Mouse (Mus musculus): ENCODE measurements around the gene Sept9. TPM values are rescaled to one million over a fixed set of nuclear protein-coding genes. Genes with fewer than 3 reads are reported as not detected.

The Sept9 gene
- polyA plus RNA-seq, 1 experiment, result 493 TPM

DNA sequence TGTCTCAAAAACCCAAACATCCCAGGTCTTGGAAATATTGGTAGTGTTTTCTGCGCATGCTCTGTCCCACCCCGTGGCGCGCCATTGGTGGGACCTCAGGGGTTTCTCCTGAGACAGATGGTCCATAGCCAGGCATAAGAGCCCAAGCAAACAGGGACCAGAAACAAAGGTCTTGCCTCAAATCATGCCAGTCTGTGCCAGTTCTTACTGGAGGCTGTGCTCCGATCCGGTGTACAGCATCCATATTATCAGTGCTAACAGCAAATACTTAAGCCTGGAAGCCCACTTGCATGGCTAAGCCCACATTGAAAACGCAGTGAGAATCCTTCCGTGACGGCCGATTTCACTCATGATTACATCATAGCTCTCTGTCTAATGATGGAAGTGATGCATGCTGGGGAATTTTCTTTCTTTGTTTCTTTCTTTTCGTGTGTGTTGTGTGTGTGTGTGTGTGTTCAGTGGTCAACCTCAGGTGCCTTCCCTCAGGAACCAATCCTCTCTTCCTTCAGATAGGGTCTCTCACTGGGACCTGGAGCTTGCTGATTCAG, 30.3 kb upstream of the Sept9 start:
- TF ChIP-seq GATA1 (IDR thresholded peaks at IDR 0.05; ENCODE audit: low read length), result no peak

DNA sequence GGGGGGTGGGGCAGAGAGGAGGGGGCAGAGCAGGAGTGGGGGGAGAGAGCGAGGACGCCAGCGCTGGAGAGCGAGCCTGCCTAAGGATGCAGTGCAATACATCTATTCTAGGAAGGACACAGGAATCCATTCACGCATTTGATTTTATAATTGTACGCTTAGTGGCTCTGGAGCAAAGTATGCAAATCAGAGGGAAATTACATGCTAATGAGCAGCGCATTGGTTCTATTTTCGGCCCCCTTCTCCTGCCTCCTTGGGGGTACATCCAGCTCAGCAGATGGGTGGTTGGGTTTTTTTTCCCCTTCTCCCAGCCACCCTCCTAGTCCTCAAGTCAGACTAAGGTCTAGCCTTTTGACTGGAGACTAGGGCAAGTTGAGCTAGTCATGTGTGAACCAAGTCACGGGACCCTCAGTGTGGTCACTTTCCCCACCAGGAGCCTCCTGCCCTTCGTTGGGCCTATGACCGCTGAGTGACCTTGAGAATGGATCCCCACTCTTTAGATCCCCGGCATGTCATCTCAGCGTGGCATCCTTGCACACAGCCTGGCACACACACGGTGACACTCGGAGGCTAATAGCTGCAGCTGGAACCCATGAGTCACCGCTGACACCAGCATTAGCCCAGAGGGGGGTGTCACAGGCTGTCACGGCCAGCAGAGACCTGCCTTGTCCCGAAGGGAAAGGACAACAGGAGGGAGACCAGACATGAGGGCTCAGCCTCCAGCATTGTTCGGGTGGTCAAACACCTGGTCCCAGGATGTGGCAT, 29.5 kb upstream of the Sept9 start:
- TF ChIP-seq GATA1 (IDR thresholded peaks at IDR 0.05; ENCODE audit: low read length), result no peak

DNA sequence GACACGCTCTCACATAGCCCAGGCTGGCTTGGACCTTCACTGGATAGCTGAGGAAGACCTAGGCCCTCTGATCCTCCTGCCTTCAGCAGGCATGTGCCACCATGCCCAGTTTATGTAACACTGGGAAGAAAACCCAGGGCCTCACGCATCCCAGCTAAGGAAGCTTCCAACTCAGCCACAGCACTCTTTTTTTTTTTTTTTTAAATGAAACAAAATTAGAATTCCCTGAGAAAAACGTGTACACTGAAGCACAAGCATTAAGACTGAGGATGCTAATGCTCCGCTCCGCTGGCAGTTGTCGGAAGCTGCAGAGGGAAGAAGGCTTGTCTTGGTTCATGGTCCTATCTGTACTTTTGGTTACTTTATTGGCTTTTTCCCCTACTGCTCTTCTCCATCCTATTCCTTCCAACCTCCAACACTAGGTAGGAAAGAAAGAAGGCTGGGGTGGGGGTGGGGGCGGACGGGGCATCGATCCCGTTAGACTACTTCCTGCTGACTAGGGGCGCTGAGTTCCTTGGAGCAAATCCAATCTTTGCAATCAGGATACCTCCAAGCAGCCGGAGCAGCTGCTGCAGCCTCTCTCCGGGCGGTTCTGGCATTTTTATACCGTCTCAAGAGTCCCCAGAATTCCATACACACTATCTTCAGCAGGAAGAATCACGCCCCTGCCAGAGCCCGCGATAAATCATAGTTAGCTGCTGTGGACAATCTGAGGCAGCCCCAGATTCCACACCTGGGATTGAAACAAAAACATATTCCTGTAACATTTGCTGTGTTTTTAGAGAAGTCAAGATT, 25.2 kb upstream of the Sept9 start:
- no peak for TF ChIP-seq GATA1 (IDR thresholded peaks at IDR 0.05; ENCODE audit: low read length)

DNA sequence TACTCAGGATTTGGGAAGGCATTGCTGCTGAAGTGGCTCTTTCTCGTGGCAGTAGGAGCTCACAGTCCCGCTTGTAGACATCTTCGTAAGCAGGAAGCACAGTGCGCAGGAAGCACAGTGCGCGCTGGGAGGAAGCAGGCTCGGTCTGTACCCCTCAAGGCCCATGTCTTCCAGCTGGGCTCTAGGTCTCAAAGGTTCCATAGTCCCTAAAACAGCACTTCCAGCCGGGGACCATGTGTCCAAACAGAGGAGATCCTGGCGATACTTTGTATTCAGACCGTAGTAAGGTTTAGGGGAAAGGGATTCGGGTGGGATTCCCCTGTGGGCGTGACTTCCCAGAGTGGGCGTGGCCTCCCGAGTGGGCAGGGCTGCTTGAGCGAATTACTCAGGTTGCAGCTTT, 24.5 kb upstream of the Sept9 start:
- no peak for TF ChIP-seq GATA1 (IDR thresholded peaks at IDR 0.05; ENCODE audit: low read length)

DNA sequence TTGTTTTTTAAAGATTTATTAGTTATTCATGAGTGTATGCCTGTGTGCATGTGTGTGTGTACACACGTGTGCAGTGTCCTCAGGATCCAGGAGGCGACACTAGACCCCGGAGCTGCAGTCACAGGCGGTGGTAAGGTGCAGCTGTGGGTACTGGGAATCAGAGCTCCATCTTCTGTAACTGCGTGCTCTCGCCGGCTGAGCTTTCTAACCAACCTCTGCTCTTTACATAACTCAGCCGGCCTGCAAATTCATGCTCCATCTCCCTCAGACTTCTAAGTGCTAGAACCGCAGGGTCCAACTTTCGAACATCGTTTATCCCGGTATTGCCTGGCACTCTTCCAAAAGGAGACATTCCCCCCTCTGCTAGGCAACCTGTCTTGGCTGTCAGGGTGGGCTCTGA, 24.0 kb upstream of the Sept9 start:
- TF ChIP-seq GATA1 (IDR thresholded peaks at IDR 0.05; ENCODE audit: low read length), result no peak

DNA sequence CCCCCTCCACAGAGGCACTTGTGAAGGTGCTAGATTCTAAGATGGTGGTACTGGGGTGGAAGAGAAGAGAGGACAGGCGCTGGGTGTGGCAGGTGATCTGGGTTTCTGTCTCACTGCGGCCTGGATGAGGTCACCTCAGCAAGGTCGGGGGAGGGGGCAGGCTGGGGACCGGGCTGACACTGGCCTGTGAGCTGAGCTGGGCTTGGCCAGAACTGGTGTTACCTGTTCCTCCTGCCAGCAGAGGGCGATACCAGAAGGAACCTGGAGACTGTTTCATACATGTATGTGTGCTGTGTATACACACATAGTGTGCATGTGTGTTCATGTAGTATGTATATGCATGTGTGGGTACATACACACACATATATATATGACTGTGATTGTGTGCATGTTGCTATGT, 23.2 kb upstream of the Sept9 start:
- no peak for TF ChIP-seq GATA1 (IDR thresholded peaks at IDR 0.05; ENCODE audit: low read length)

DNA sequence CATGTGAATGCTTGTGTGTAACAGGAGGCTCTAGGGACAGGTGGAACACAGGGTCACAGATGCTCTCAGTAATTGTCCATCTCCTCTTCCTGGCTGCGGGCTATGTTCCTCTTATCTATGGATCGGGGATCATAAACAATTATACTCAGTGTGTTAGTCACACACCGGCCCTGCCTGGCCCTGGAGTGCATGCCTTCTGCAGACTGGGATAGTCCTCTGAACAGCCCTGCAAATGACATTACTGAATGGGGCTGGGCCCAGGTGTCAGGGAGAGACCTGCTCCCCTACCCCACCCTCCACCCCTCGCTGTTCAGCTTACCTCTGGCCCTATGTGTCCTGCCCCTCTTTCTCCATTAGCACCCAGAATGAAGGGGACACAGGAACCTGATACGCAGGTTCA, 22.6 kb upstream of the Sept9 start:
- TF ChIP-seq GATA1 (IDR thresholded peaks at IDR 0.05; ENCODE audit: low read length), result no peak

DNA sequence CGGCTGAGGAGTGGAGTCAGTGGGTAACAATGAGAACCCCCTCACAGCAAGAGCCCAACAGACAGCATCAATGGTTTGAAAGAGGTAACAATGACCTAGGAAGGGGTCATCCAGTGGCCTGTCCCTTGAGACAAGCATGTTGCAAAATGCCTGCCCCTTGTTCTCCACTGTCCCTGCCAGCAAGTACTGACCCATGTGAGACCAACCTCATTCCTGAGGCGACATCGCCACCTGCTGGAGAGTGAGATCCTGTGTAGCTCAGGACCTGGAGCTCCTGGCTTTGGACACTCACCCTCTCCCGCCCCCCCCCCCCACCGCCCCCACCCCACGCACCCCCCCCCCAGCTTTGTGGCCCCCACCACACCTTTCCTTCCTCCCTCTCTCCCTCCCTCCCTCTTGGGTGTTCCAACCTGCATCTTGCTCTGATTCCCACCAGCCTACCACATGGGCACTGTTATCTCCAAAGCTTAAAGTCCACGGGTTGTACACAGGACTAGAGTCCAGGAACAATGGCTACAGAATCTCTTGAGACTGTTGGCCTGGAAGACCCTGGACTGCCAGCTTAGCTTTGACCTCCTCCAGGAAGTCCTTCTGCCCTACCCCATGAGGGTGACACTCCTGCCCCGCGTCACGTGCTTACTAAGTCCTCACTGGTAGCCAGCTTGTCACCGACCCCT, 22.0 kb upstream of the Sept9 start:
- TF ChIP-seq GATA1 (IDR thresholded peaks at IDR 0.05; ENCODE audit: low read length), result no peak

DNA sequence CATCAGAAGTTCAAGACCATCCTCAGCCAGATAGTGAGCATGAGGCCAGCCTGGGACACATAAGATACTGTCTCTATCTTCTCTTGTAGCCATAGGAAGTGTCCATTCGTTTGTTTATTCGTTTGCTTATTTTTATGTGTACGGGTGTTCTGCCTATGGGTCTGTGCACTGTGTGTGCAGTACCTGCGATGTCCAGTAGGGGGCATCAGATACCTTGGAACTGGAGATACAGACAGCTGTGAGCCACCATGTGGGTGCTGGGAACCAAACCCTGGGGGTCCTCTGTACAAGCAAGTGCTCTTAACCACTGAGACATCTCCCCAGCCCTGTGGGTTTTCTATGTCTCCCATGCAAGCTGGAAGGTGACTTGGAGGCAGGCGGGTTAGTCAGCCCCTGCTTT, 19.6 kb upstream of the Sept9 start:
- no peak for TF ChIP-seq GATA1 (IDR thresholded peaks at IDR 0.05; ENCODE audit: low read length)

DNA sequence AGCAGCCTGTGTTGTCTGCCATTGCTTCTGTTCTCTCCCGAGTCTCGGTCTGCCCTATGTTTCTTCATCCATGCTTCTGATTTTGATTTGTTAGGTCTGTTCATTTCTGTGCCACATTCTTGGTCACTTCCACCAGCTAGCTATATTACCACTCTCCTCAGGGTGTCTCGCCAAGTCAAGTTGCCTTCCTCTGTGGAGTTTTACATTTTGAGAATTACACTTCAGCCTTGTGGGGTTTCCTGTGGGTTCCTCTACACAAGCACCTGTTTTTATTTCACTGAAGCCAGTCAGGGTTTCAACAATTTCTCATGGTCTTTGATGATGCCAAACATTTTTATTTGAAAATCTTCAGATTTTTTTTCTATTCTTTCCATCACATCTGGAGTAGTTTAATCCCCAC, 16.7 kb upstream of the Sept9 start:
- TF ChIP-seq GATA1 (IDR thresholded peaks at IDR 0.05; ENCODE audit: low read length), result no peak

DNA sequence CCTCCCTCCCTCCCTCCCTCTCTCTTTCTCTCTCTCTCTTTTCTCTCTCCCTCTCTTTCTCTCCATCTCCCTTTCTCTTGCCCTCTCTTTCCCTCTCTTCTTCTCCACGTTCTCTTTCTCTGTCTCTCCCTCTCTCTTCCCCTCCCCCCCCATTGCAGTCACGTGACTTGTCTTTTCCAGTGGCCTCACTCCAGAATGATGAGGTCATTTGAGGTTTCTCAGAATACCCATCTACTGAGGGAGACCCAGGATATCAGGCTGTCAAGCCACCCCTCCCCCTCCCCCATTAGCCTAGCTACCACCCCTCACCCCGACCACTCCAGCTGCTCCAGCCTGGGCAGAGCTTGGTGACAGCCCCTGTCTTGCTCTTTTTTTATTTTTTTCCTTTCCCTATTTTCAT, 16.2 kb upstream of the Sept9 start:
- no peak for TF ChIP-seq GATA1 (IDR thresholded peaks at IDR 0.05; ENCODE audit: low read length)

DNA sequence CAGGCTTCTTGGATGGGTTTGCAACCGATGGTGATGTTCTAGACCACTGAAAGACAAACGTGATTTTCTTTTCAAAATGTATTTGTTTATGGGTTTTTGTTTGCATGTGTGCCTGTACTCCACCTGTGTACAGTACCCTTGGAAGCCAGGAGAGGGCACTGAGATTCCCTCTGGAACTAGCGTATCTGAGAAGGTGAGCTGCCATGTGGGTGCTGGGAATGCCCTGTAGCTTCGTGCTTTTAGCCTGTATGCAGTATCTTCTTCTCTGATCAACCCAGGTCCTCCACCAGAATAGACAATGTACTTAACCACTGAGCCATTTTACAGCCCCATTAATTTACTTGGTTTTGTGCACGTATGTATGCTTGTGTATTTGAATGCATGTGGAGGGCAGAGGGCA, 15.6 kb upstream of the Sept9 start:
- TF ChIP-seq GATA1 (IDR thresholded peaks at IDR 0.05; ENCODE audit: low read length), result no peak

DNA sequence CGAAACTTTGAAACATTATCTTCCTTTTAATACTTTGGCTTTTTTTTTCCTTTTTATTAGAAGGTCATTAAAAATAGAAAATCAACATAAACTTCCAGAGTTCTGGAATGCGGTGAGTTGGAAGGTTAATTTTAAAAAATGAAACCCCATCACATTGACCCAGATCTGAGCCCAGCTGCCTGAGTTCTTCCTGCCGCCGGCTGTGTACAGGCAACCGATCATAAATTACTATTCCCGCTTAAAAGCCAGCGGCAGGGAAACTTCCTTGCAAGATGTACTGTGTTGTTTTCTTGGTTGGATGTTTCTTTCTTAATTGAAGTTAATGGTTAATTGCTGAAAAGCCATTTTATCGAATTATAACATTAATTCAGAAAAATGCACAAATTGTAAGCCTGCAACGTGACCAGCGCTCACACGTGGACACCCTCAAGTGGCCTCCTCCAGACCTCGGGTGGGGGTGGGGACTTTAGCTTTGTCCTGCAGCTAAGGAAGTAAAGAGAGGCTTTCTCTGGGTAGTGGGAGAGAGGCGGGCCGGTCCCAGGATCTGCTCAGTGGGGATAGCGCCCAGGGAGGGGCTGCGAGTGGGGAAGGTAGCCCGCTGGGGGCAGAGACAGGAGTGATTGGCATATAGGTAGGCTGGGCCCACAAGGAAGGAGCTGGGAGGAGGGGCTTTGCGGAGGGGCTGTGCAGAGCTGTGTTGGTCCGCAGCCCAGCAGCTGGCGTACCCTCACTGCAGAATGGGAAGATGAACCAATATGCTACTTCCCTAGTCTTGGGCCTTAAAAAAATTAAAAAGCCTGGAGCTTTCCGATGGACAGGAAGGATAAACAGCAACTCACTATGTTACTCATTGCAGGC, 14.2 kb upstream of the Sept9 start:
- no peak for TF ChIP-seq GATA1 (IDR thresholded peaks at IDR 0.05; ENCODE audit: low read length)

DNA sequence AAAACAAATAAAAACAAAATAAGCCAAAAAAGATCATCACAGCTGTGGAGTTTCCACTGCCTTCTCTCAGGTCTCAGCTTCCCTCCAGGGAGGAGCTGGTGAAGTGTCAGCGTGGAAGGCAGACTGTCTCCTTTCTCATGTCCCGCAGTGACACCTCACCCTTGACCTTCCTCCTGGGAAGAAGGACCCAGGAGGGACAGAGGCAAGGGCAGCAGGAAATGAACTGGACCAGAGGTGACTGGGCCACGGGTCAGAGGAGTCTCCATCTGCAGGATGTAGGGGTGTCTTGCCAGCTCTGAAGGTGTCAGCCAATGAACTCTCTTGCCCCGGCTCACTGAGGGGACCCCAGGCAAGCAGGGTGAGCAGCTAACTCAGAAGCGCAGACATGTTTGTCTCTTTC, 7.9 kb upstream of the Sept9 start:
- TF ChIP-seq GATA1 (IDR thresholded peaks at IDR 0.05; ENCODE audit: low read length), result no peak

DNA sequence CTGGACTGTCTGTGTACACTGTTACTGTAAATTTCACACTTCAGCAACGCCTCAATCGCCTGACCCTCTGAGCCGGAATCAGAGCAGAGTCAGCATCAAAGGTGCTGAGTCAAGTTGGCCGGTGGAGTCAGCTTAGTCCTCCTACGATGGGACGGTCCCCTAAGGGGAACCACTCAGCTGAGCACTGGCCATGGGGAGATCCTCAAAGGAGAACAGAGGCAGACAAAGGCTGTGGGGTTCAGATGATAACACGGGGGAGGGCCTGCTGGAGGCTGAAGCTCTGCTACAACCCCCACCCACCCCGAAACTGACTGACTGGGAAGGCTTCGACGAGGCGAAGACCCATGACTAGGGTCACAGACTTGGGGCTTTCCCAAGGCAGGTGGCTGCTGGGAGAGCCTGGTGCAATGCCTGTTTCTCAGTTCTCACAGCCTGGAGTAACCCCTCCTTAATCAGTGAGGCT, 5.0 kb upstream of the Sept9 start:
- TF ChIP-seq GATA1 (IDR thresholded peaks at IDR 0.05; ENCODE audit: low read length), result no peak

Data from G1E-ER4 (cell line).